Mouse (Mus musculus): ENCODE results near the gene Dpysl5. TPM values are rescaled to one million over a fixed set of nuclear protein-coding genes. Genes with fewer than 3 reads are reported as not detected.

Gene Dpysl5
- polyA plus RNA-seq, 1 experiment from 2014 or later = 4.4 TPM

- peaks cover 57% of the 10 kb centered on the region for H3K27me3 ChIP-seq (replicated peaks)
- H3K9ac ChIP-seq = no peak overlapping the region
- ATAC-seq (ENCODE audit: insufficient number of reproducible peaks, low FRiP score) = no peak
- H3K9me3 ChIP-seq (replicated peaks) = no peaks in the 10 kb centered on the region
- WGBS = 11% methylated on average over 13 of the region's 13 CpGs
- H3K4me2 ChIP-seq = no peak overlapping the region
- no peak overlapping the region for H3K4me3 ChIP-seq
- no peaks in the 10 kb centered on the region for H3K36me3 ChIP-seq
- H3K4me1 ChIP-seq (replicated peaks) = peaks cover 23% of the 10 kb centered on the region
- no peak overlapping the region for H3K27ac ChIP-seq (ENCODE audit: poor library complexity, severe bottlenecking)
Measured at GRCm38 (mm10) chr5:30709744-30710383, 1.5 kb upstream of the Dpysl5 start.

DNA sequence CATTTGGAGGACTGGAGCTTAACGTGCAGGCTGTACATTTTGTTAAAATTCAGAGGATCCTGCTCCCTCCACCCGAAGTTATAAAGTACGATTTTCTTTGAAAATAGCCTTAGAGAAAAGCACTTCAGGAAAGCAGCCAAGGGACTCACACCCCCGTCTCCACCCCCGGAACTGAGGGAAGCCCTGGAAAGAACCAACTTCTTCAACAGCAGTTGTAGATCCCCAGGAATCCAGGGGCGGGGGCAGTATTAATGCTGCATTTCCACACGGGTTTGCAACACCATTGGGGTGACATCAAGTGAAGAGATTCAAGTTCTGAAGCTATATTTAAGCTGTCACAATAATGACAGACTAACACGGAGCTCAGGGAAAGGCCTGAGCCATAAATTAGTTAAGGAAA is 878 bp upstream of the Dpysl5 start:
- ATAC-seq (ENCODE audit: insufficient number of reproducible peaks, low FRiP score) = no peak
- Histone ChIP-seq H3K27me3 (replicated peaks) (peaks cover 64% of the 10 kb centered on the region), H3K4me2 (no peak overlapping the region; the same call in 1 of the 2 replicates), H3K9me3 (replicated peaks) (no peaks in the 10 kb centered on the region), H3K9ac (no peak overlapping the region), H3K36me3 (no peaks in the 10 kb centered on the region), H3K4me1 (replicated peaks) (peaks cover 23% of the 10 kb centered on the region), H3K27ac (ENCODE audit: poor library complexity, severe bottlenecking) (no peak overlapping the region), H3K4me3 (0 out of 2 replicates have a peak overlapping the region, but pooled peaks have one; percentile 48)
- 31% methylated on average over 8 of the region's 8 CpGs for WGBS

- peaks cover 72% of the 10 kb centered on the region for H3K27me3 ChIP-seq (replicated peaks)
- WGBS = 0% methylated on average over 14 of the region's 14 CpGs
- ATAC-seq (ENCODE audit: insufficient number of reproducible peaks, low FRiP score) = no peak
- peak overlapping the region; percentile 52 for H3K9ac ChIP-seq
- no peaks in the 10 kb centered on the region for H3K9me3 ChIP-seq (replicated peaks)
- H3K4me2 ChIP-seq = peak overlapping the region; percentile 84
- H3K4me3 ChIP-seq = peak overlapping the region; percentile 48
- no peaks in the 10 kb centered on the region for H3K36me3 ChIP-seq
- no peak overlapping the region for H3K27ac ChIP-seq (ENCODE audit: poor library complexity, severe bottlenecking)
- H3K4me1 ChIP-seq (replicated peaks) = peaks cover 23% of the 10 kb centered on the region
Measured at GRCm38 (mm10) chr5:30712002-30712390, 632 bp downstream of the Dpysl5 start.

GRCm38 (mm10) chr5:30712441-30713298 is 1.3 kb downstream of the Dpysl5 start:
- H3K27ac ChIP-seq (ENCODE audit: poor library complexity, severe bottlenecking) = no peak overlapping the region

GRCm38 (mm10) chr5:30713299-30713675 is 1.9 kb downstream of the Dpysl5 start:
- Histone ChIP-seq H3K27ac (ENCODE audit: poor library complexity, severe bottlenecking) (no peak overlapping the region), H3K27me3 (replicated peaks) (peaks cover 63% of the 10 kb centered on the region)
- WGBS = 1% methylated on average over 20 of the region's 20 CpGs

More at GRCm38 (mm10) chr5:30712441-30713298, 1.3 kb downstream of the Dpysl5 start:
- WGBS = 1% methylated on average over 42 of the region's 43 CpGs
- H3K36me3 ChIP-seq = no peaks in the 10 kb centered on the region
- peak overlapping the region; percentile 52 for H3K9ac ChIP-seq
- peaks cover 23% of the 10 kb centered on the region for H3K4me1 ChIP-seq (replicated peaks)
- peak overlapping the region; percentile 84 for H3K4me2 ChIP-seq
- H3K9me3 ChIP-seq (replicated peaks) = no peaks in the 10 kb centered on the region
- ATAC-seq (ENCODE audit: insufficient number of reproducible peaks, low FRiP score) = peak; percentile 51; the same call in 1 of the 2 replicates
- H3K27me3 ChIP-seq (replicated peaks) = peaks cover 67% of the 10 kb centered on the region
- H3K4me3 ChIP-seq = peak overlapping the region; percentile 48

GRCm38 (mm10) chr5:30713691-30714090 is 2.3 kb downstream of the Dpysl5 start:
- ATAC-seq (ENCODE audit: insufficient number of reproducible peaks, low FRiP score) = no peak
- Histone ChIP-seq H3K27me3 (replicated peaks) (peaks cover 60% of the 10 kb centered on the region), H3K4me3 (peak overlapping the region; percentile 48), H3K9me3 (replicated peaks) (no peaks in the 10 kb centered on the region), H3K36me3 (no peaks in the 10 kb centered on the region), H3K9ac (peak overlapping the region; percentile 52; the same call in 1 of the 2 replicates), H3K4me1 (replicated peaks) (peaks cover 23% of the 10 kb centered on the region), H3K4me2 (peak overlapping the region; percentile 84), H3K27ac (ENCODE audit: poor library complexity, severe bottlenecking) (no peak overlapping the region)
- 20% methylated on average over 11 of the region's 11 CpGs for WGBS

More at GRCm38 (mm10) chr5:30713299-30713675, 1.9 kb downstream of the Dpysl5 start:
- Histone ChIP-seq H3K36me3 (no peaks in the 10 kb centered on the region), H3K4me1 (replicated peaks) (peaks cover 23% of the 10 kb centered on the region), H3K9me3 (replicated peaks) (no peaks in the 10 kb centered on the region), H3K9ac (peak overlapping the region; percentile 52), H3K4me3 (peak overlapping the region; percentile 48), H3K4me2 (peak overlapping the region; percentile 84)
- no peak for ATAC-seq (ENCODE audit: insufficient number of reproducible peaks, low FRiP score)

DNA sequence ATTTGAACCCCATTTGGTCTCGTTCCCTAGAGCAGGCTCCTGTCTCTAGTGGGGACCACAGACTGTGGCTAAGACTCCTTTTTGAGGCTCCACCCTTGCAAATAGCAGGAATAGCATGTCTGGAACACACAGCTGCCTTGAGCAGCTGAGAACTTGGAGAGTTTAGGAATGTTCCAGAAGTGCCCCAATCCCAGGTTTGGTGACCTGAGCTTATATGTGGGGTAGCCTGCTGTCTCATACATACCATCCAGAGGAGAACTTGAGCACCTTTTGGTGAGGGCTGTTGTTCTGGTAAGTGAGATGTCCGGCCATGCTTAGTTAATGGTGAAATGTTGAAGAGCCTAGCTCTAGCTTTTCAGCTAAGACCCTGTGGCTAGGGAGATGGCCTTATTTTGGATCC is 4.9 kb downstream of the Dpysl5 start:
- Histone ChIP-seq H3K4me1 (replicated peaks) (peaks cover 18% of the 10 kb centered on the region), H3K4me3 (no peak overlapping the region), H3K9me3 (replicated peaks) (no peaks in the 10 kb centered on the region), H3K9ac (no peak overlapping the region), H3K4me2 (no peak overlapping the region), H3K36me3 (no peaks in the 10 kb centered on the region), H3K27ac (ENCODE audit: poor library complexity, severe bottlenecking) (no peak overlapping the region), H3K27me3 (replicated peaks) (peaks cover 47% of the 10 kb centered on the region)
- WGBS = 79% methylated on average over 2 of the region's 2 CpGs
- ATAC-seq (ENCODE audit: insufficient number of reproducible peaks, low FRiP score) = no peak

DNA sequence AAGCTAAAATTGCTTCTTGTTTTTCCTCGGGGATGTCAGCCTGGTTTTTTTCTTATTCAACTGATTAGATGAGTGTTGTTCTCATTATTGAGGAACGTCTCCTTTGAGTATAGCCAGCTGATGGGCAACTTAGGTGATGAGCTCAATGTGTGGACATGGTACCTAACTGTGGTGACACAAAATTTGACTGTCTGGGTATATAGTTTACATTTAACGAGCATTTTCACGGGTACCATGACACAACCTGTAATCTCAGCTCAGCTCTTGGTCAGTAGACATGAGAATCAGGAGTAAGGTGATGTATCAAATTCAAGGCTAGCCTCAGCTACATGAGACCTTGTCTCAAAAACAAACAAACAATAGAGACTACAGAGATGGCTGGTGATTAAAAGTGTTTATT is 6.1 kb downstream of the Dpysl5 start:
- H3K9ac ChIP-seq = no peak overlapping the region
- H3K4me3 ChIP-seq = no peak overlapping the region
- 75% methylated on average over 4 of the region's 4 CpGs for WGBS
- H3K27me3 ChIP-seq (replicated peaks) = peaks cover 39% of the 10 kb centered on the region
- no peak overlapping the region for H3K4me2 ChIP-seq
- H3K4me1 ChIP-seq (replicated peaks) = peaks cover 10% of the 10 kb centered on the region
- H3K36me3 ChIP-seq = no peaks in the 10 kb centered on the region
- no peak for ATAC-seq (ENCODE audit: insufficient number of reproducible peaks, low FRiP score)
- H3K27ac ChIP-seq (ENCODE audit: poor library complexity, severe bottlenecking) = no peak overlapping the region
- H3K9me3 ChIP-seq (replicated peaks) = no peaks in the 10 kb centered on the region

GRCm38 (mm10) chr5:30717991-30718703 is 6.8 kb downstream of the Dpysl5 start:
- Histone ChIP-seq H3K4me1 (replicated peaks) (peaks cover 4% of the 10 kb centered on the region), H3K27me3 (replicated peaks) (peaks cover 33% of the 10 kb centered on the region), H3K4me2 (no peak overlapping the region), H3K9ac (no peak overlapping the region), H3K4me3 (no peak overlapping the region), H3K36me3 (no peaks in the 10 kb centered on the region), H3K27ac (ENCODE audit: poor library complexity, severe bottlenecking) (no peak overlapping the region), H3K9me3 (replicated peaks) (no peaks in the 10 kb centered on the region)
- WGBS = 76% methylated on average over 10 of the region's 10 CpGs
- no peak for ATAC-seq (ENCODE audit: insufficient number of reproducible peaks, low FRiP score)

GRCm38 (mm10) chr5:30721935-30722334 is 10.6 kb downstream of the Dpysl5 start:
- Histone ChIP-seq H3K4me3 (no peak overlapping the region), H3K9me3 (replicated peaks) (0 out of 2 replicates have a peak, but pooled peaks cover 3% of the 10 kb centered on the region), H3K36me3 (no peaks in the 10 kb centered on the region), H3K4me2 (no peak overlapping the region), H3K27ac (ENCODE audit: poor library complexity, severe bottlenecking) (no peak overlapping the region), H3K9ac (no peak overlapping the region), H3K27me3 (replicated peaks) (0 out of 2 replicates have a peak, but pooled peaks cover 4% of the 10 kb centered on the region), H3K4me1 (replicated peaks) (no peaks in the 10 kb centered on the region)
- no peak for ATAC-seq (ENCODE audit: insufficient number of reproducible peaks, low FRiP score)
- 84% methylated on average over 8 of the region's 8 CpGs for WGBS
